Mouse (Mus musculus) hindbrain, embryonic 15.5 days (tissue): ENCODE results near the gene Stxbp2. TPM values are rescaled to one million over a fixed set of nuclear protein-coding genes. Genes with fewer than 3 reads are reported as not detected.

Experiments used
- polyA plus RNA-seq: library from polyadenylated mRNA; unstranded; fragments of >200 nt; fragmentation: Nextera tagmentation; extraction: Ambion mirVana; gene quantifications from 2 replicates; pipeline ENCODE4 v1.2.1, GENCODE M21; 2015

The Stxbp2 gene
- polyA plus RNA-seq, 1 experiment from 2014 or later = 45.3 TPM

Other genes starting within 250 kb of the Stxbp2 start
- gene Arhgef18, start 237.9 kb upstream of the Stxbp2 start, polyA plus RNA-seq = 10.3 and 11.5 TPM in 2 replicates
- 4.3 and 4.5 TPM in 2 replicates for gene Pex11g, start 163.3 kb upstream of the Stxbp2 start, polyA plus RNA-seq
- gene Tex45, start 160.1 kb upstream of the Stxbp2 start, polyA plus RNA-seq = 0.30 and 0.39 TPM in 2 replicates
- gene Zfp358, start 137.8 kb upstream of the Stxbp2 start, polyA plus RNA-seq = 64.9 and 72.1 TPM in 2 replicates
- 102 and 125 TPM in 2 replicates for gene Mcoln1, start 130.5 kb upstream of the Stxbp2 start, polyA plus RNA-seq
- 45.2 and 47.6 TPM in 2 replicates for gene Pnpla6, start 115.6 kb upstream of the Stxbp2 start, polyA plus RNA-seq
- 0.54 and 0.66 TPM in 2 replicates for gene C330021F23Rik, start 63.0 kb upstream of the Stxbp2 start, polyA plus RNA-seq
- 43.3 and 51.7 TPM in 2 replicates for gene Camsap3, start 43.7 kb upstream of the Stxbp2 start, polyA plus RNA-seq
- gene Xab2, start 9.6 kb upstream of the Stxbp2 start, polyA plus RNA-seq = 46.3 and 49.9 TPM in 2 replicates
- 83.4 and 97.2 TPM in 2 replicates for gene Pet100, start 9.4 kb upstream of the Stxbp2 start, polyA plus RNA-seq
- gene Pcp2, start 5.4 kb upstream of the Stxbp2 start, polyA plus RNA-seq = 9.5 and 22.9 TPM in 2 replicates
- 0.42 and 0.78 TPM in 2 replicates for gene Retn, start 24.8 kb downstream of the Stxbp2 start, polyA plus RNA-seq
- gene Mcemp1, start 34.8 kb downstream of the Stxbp2 start, polyA plus RNA-seq = 0.10 and 0.13 TPM in 2 replicates
- 23.7 and 24.9 TPM in 2 replicates for gene Fcor, start 41.4 kb downstream of the Stxbp2 start, polyA plus RNA-seq
- gene Trappc5, start 45.3 kb downstream of the Stxbp2 start, polyA plus RNA-seq = 60.2 and 62.3 TPM in 2 replicates
- 0.13 and 0.34 TPM in 2 replicates for gene Fcer2a, start 63.2 kb downstream of the Stxbp2 start, polyA plus RNA-seq
- gene Clec4g, start 89.7 kb downstream of the Stxbp2 start, polyA plus RNA-seq = 0.16 TPM in 1 of 2 replicates, not detected in the other
- 0.12 TPM in 1 of 2 replicates, not detected in the other for gene Cd209a, start 118.0 kb downstream of the Stxbp2 start, polyA plus RNA-seq
- not detected in 2 replicates for gene Cd209e, start 223.4 kb downstream of the Stxbp2 start, polyA plus RNA-seq
- not detected in 2 replicates for gene Cd209d, start 247.6 kb downstream of the Stxbp2 start, polyA plus RNA-seq